Mouse (Mus musculus) cerebellum, adult 2 months (tissue): ENCODE measurements around the gene Vamp5. TPM values are rescaled to one million over a fixed set of nuclear protein-coding genes. Genes with fewer than 3 reads are reported as not detected.
A peak's percentile ranks its signal among the peaks of the same experiment; 100 is the strongest.

Experiments used
- DNase-seq, 2 experiments: peaks; one replicate each; pipeline ENCODE4 v3.0.0; 2021
- H3K27ac ChIP-seq: fragments of 200-500 bp; 2 replicates; pipeline ENCODE4 v1.5.1; 2012; ENCODE audit warnings: low read length, control low read depth, inconsistent platforms; ENCODE audit not compliant: insufficient read depth
- H3K27me3 ChIP-seq: fragments of 200-500 bp; 2 replicates; pipeline ENCODE4 v1.6.1; 2012; ENCODE audit warnings: inconsistent platforms, mild to moderate bottlenecking, low read length, moderate library complexity; ENCODE audit not compliant: control insufficient read depth, insufficient read depth
- H3K4me1 ChIP-seq: fragments of 200-500 bp; 2 replicates; pipeline ENCODE4 v1.6.1; 2011; ENCODE audit warnings: low read length; ENCODE audit not compliant: control insufficient read depth, insufficient read depth
- H3K4me3 ChIP-seq: fragments of 200-500 bp; replicated peaks from 2 replicates; pipeline ENCODE3; 2011; ENCODE audit warnings: mild to moderate bottlenecking, low read depth, low read length, control low read depth; ENCODE audit not compliant: insufficient read depth
- CTCF ChIP-seq: fragments of 200-500 bp; IDR thresholded peaks from 2 replicates; pipeline ENCODE4 v1.5.1; 2011; ENCODE audit warnings: low read depth, mild to moderate bottlenecking, control low read depth, low read length, moderate library complexity, borderline replicate concordance; ENCODE audit not compliant: insufficient read depth
- POLR2A ChIP-seq: fragments of 200-500 bp; IDR thresholded peaks from 2 replicates; pipeline ENCODE4 v1.6.1; 2011; ENCODE audit warnings: low read length, control low read depth, borderline replicate concordance; ENCODE audit not compliant: insufficient read depth
- WGBS: fragments of 180-500 bp; shearing (Covaris S2); methylation state at CpG from one replicate; pipeline ENCODE4 v1.1.7; 2018; 5-methylcytosine and 5-hydroxymethylcytosine counted together
- polyA plus RNA-seq: library from polyadenylated mRNA; depleted of rRNA; stranded (reverse); fragments of >200 nt; gene quantifications from 2 replicates; pipeline ENCODE4 v1.2.3, GENCODE M21; 2012

Vamp5 gene
- polyA plus RNA-seq, 1 experiment = 11.9 TPM

DNA sequence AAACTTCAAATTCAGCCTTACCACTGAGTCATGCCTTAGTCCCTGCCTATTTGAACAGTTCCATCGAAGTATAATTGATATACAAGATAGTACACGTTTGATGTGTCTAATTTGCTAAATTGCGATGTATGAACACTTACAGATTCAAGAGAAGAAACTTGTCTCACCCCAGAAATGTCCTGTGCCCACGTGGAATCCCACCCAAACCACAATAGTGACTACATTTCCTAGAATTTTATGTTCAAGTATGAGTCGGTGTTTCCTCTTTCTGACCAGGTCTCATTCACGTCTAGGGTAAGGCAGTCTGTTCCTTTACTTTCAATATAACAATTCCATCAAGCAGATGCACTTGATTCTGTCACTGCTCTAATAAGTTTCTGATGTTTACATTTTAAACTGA lies 34.6 kb downstream of the Vamp5 start:
- Histone ChIP-seq H3K27me3 (no peaks in the 10 kb centered on the region), H3K27ac (no peak overlapping the region), H3K4me3 (no peak overlapping the region), H3K4me1 (peaks cover 13% of the 10 kb centered on the region)
- no peak for TF ChIP-seq POLR2A
- TF ChIP-seq CTCF = no peak
- no peak for DNase-seq
- WGBS = 48% methylated on average over 6 of the region's 6 CpGs

DNA sequence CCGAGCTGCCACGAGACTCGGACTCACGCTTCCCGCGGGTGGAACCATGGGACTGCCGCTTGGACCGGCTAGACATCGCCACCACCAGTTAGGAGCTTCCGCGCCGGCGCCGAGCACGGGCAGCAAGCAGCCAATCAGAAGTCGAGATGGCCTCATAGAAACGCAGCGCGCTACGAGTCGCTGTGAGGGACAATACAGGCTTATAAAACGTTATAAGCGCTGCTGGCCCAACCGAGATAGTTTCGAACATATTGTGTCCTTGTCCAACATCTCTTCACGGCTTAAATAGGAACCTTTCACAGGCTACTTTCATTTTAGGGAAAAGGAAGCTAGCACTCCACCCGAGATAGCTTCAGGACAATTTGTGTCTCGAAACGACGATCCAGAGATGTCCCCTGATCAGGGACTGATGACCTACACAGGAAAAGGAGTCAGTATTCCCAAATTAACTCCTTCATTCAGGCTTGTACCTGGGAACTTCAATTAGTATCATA lies 35.1 kb downstream of the Vamp5 start, which contains the start of gene Usp39:
Gene Usp39, minus strand, starts transcription at position 111 of the 494 bp plus-strand sequence.
- H3K4me1 ChIP-seq = peaks cover 13% of the 10 kb centered on the region
- TF ChIP-seq CTCF (no peak), POLR2A (peak; percentile 82)
- H3K4me3 ChIP-seq = peak within 1 kb of the TSS; percentile 84
- H3K27me3 ChIP-seq = no peaks in the 10 kb centered on the region
- peak within 1 kb of the TSS; percentile 37; the same call in 1 of the 2 replicates for H3K27ac ChIP-seq
- WGBS = under 1% methylated on average over 30 of the region's 30 CpGs
- peak; percentile 96 for DNase-seq

DNA sequence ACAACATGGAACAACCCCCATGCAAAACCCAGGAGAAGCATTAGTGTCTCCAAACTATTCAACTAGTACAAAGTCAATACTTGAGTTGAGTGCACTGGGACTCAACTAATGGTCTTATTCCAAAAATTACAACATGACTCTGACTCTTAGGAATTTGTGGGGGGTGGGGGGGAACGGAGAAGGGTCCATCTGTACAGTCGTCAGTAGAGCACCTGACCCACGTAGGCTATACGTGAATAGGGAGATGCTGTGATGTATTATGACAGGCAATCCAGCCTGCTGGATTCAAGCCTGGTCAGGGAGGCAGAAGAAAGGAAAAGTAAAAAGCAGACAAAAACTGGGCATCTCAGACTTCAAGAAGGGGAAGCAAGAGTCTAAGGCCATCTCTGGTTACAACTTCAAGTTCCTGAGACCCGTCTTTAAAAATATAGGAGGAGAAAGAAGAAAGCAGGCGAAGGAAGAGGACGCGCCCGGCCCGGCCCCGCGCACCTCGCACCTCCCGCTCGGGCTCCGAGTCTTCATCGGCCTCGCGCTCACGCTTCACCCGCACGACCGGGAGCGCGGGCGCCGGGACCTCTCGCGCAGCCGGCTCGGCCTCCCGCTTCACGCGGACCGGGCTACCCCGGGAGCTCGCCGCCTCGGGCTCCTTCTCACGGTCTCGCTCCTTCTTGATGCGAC lies 35.7 kb downstream of the Vamp5 start:
- TF ChIP-seq CTCF = no peak
- no peak for TF ChIP-seq POLR2A
- Histone ChIP-seq H3K27ac (0 out of 2 replicates have a peak overlapping the region, but pooled peaks have one; percentile 37), H3K27me3 (no peaks in the 10 kb centered on the region), H3K4me3 (peak overlapping the region; percentile 84), H3K4me1 (peaks cover 13% of the 10 kb centered on the region)
- WGBS = 1% methylated on average over 42 of the region's 42 CpGs
- DNase-seq = no peak

GRCm38 (mm10) chr6:72340481-72340880 lies 39.8 kb downstream of the Vamp5 start:
- H3K4me3 ChIP-seq = no peak overlapping the region
- no peaks in the 10 kb centered on the region; the same call in 1 of the 2 replicates for H3K4me1 ChIP-seq
- DNase-seq = no peak
- TF ChIP-seq POLR2A = no peak
- no peak for TF ChIP-seq CTCF
- H3K27ac ChIP-seq = no peak overlapping the region
- H3K27me3 ChIP-seq = no peaks in the 10 kb centered on the region
- WGBS = 58% methylated on average over 2 of the region's 2 CpGs

DNA sequence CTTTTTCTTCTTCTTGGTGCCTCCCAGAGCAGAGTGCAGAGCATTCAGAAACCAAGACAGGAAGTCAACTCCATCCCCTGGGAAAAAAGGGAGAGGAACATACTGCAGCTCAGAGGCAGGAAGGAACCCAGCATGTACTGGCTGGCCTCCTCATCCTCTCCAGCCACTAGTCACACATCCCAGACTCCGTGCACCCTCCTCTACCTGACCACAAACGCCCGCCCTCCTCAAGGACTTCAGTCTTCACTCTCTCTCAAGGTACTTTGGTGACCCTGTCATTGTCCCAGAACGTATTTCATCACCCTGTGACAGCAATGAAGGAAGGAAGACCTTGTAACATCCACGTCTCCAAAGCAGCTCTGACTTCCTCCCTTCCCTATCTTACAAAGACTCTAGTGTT lies 47.2 kb downstream of the Vamp5 start:
- Histone ChIP-seq H3K27me3 (no peaks in the 10 kb centered on the region), H3K4me1 (no peaks in the 10 kb centered on the region), H3K27ac (no peak overlapping the region), H3K4me3 (no peak overlapping the region)
- TF ChIP-seq POLR2A (no peak), CTCF (no peak)
- 80% methylated on average over 5 of the region's 5 CpGs for WGBS
- DNase-seq = no peak

DNA sequence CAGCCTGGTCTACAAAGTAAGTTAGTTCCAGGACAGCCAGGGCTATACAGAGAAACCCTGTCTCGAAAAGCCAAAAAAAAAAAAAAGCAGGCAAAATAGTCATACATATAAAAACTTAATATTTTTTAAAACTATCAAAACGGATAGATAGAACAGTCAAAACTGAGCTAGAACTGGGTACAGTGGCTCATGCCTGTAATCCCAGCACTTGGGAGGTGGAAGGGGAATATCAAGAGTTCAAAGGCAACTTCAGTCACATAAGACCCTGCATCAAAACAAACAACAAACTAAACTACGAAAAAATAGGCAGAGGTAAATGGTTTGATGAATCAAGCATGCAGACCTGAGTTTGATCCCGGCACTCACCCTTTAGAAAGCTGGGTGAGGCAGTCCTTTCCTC lies 50.1 kb downstream of the Vamp5 start:
- WGBS = 92% methylated on average over 4 of the region's 4 CpGs
- TF ChIP-seq CTCF (no peak), POLR2A (no peak)
- no peaks in the 10 kb centered on the region for H3K4me1 ChIP-seq
- no peaks in the 10 kb centered on the region for H3K27me3 ChIP-seq
- no peak overlapping the region for H3K27ac ChIP-seq
- no peak overlapping the region for H3K4me3 ChIP-seq
- no peak for DNase-seq

DNA sequence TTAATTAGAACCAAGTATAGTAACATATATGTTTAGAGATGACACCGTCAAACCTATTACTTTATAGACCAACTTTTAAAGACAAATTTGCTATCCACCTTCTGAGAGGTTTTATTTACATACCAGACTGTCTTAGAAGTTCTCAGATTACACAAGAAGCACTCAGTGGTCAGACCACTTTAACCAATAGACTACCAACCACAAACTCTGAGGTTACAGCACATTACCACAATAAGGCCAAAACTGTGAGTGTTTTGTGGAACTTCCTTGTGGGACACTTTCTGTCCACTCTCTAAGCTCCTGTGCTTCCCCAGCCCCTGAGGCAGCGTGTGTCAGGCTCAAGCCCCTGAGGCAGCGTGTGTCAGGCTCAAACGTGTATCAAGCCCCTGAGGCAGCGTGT lies 51.2 kb downstream of the Vamp5 start:
- WGBS = 94% methylated on average over 5 of the region's 5 CpGs
- TF ChIP-seq POLR2A (no peak), CTCF (no peak)
- Histone ChIP-seq H3K4me3 (no peak overlapping the region), H3K27ac (no peak overlapping the region), H3K27me3 (no peaks in the 10 kb centered on the region), H3K4me1 (no peaks in the 10 kb centered on the region)
- no peak for DNase-seq

- no peaks in the 10 kb centered on the region for H3K4me1 ChIP-seq
- TF ChIP-seq POLR2A = no peak
- TF ChIP-seq CTCF = peak; percentile 19; the same call in 1 of the 2 replicates
- H3K27ac ChIP-seq = no peak overlapping the region
- WGBS = 74% methylated on average over 6 of the region's 6 CpGs
- H3K4me3 ChIP-seq = no peak overlapping the region
- DNase-seq = no peak
- H3K27me3 ChIP-seq = no peaks in the 10 kb centered on the region
Measured at GRCm38 (mm10) chr6:72326274-72326673, 54.0 kb downstream of the Vamp5 start.

DNA sequence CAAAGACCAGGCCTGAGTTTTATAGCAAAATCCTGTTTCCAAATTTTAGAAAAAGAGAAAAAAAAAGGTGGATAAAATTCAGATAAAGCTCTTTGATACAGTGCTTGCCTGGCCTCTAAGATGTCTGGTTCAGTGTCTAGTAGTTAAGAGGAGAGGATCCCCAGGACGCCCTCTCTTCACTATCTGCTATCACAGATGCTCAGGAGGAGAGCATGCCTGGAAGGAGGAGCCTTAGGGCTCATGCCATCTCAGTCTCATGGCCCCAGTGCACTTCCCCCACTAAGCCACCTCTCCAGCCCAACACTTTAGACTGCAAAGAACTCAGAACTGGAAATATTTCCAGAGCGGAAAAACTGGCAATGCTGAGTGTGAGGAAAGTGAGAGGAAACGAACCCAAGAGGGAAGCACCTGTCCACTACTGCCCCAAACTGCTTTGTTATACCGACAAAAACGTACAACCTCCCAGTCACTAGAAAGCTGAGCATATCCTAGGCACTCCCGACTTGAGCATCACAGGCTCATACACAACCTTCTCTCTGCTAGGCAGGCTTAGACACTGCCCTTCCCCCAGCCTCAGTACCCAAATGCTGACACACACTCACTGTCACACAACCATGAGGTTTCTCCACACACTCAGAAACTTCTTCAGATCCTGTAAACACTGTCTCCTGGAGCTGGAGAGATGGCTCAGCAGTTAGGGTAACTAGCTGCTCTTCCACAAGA lies 56.3 kb downstream of the Vamp5 start:
- no peak for DNase-seq
- TF ChIP-seq CTCF = no peak
- TF ChIP-seq POLR2A = no peak
- H3K27me3 ChIP-seq = no peaks in the 10 kb centered on the region
- no peak overlapping the region for H3K27ac ChIP-seq
- no peak overlapping the region for H3K4me3 ChIP-seq
- 91% methylated on average over 6 of the region's 6 CpGs for WGBS
- H3K4me1 ChIP-seq = no peaks in the 10 kb centered on the region
